Mouse (Mus musculus) embryonic fibroblast, embryonic 13.5 days (primary cell): Measurements from ENCODE around the gene N4bp2l1. TPM values are rescaled to one million over a fixed set of nuclear protein-coding genes. Genes with fewer than 3 reads are reported as not detected.

ENCODE experiments used
- H3K27ac ChIP-seq: 2 replicates; pipeline ENCODE4 v1.5.1; 2012; ENCODE audit warnings: low read length, control low read depth, inconsistent platforms; ENCODE audit not compliant: insufficient read depth
- H3K4me1 ChIP-seq: 2 replicates; pipeline ENCODE4 v1.6.1; 2011; ENCODE audit warnings: low read length; ENCODE audit not compliant: control insufficient read depth, insufficient read depth
- H3K4me3 ChIP-seq: 2 replicates; pipeline ENCODE4 v1.5.1; 2011; ENCODE audit warnings: mild to moderate bottlenecking, control low read depth, low read length; ENCODE audit not compliant: insufficient read depth
- CTCF ChIP-seq: IDR thresholded peaks from 2 replicates; pipeline ENCODE4 v1.5.1; 2011; ENCODE audit warnings: mild to moderate bottlenecking, control low read depth, low read length, moderate library complexity, borderline replicate concordance; ENCODE audit not compliant: insufficient read depth
- POLR2A ChIP-seq: IDR thresholded peaks from 2 replicates; pipeline ENCODE4 v1.6.1; 2011; ENCODE audit warnings: low read depth, mild to moderate bottlenecking, control low read depth, low read length, moderate library complexity
- polyA plus RNA-seq: library from polyadenylated mRNA; stranded (reverse); fragments of >200 nt; gene quantifications from 2 replicates; pipeline ENCODE4 v1.2.4, GENCODE M21; 2011; ENCODE audit warnings: low read depth; ENCODE audit not compliant: missing spikeins, insufficient read length

The N4bp2l1 gene
- polyA plus RNA-seq, 1 experiment: 0.86 TPM

DNA sequence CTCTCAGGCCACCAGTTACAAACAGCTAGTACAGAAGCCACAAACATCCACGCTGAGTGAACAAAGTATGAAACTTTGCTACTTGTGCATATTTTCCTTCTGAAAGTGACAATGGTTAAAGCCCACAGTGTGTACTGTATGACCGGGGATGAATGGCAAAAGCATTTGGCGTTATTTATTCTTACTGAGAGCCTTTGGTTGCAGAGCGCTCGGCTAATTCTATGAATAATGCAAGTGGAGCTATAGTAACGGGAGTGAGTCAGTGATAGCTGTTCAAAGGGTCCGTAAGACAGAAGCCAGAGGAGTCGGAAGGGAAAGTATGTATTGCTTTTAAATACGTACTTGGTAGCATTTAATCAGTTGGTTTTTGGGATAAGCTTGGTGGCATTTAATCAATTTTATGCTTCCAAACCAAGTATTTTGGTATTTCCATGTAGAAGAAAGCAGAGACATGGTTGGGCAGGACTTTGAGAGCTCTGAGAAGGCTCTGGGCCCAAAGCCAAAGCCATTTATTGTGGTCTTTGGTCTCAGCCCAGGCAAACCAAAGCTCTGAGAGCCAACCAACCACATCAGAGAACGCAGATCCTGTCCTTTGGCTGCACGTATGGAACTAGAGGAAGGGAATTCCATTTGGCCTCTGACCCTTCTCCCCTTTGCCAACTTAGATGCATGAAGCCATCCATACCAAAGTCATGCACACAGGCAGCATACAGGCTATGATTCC is 26.3 kb downstream of the N4bp2l1 start:
- Histone ChIP-seq H3K4me3 (no peak overlapping the region), H3K4me1 (no peaks in the 10 kb centered on the region), H3K27ac (no peak overlapping the region)
- TF ChIP-seq CTCF: no peak
- TF ChIP-seq POLR2A: no peak

DNA sequence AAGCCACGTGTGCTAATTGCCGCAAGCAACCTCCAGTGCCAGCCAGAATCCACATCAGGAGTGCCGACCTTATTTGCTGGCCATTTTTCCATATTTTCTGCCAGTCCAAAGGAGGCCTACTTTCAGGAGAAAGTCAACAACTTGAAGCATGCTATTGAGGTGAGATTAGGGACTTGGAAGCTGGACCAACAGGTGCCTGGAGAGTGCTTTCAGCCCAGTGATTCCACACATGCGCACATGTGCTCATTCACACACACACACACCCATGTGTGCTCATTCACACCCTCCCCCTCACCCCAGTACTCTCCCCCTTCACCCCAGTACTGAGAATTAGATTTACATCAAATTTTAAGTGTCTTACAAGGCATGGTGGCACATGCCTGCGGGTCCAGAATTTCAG is 30.0 kb downstream of the N4bp2l1 start:
- TF ChIP-seq POLR2A (no peak), CTCF (no peak)
- H3K4me1 ChIP-seq: no peaks in the 10 kb centered on the region
- H3K4me3 ChIP-seq: no peak overlapping the region
- H3K27ac ChIP-seq: no peak overlapping the region

DNA sequence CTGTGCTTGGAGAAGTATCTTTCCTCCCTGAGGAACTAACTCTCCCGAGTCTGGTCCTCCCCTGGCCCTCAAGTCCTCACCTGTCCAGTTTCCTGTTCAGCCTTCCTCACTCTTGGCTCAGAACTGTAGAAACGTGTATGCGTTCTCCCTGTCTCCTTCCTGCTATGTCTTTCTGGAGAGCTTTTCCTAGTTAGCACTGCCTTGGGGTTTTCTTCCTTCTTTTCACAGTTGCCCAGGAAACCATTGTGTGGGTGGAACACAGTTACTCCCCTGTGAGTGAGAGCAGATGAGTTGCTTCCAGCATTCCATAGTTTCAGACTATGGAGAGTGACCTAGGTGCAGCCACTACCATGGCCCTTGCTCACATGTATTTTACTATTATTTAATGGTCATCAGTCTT is 30.8 kb downstream of the N4bp2l1 start:
- no peak overlapping the region for H3K27ac ChIP-seq
- H3K4me3 ChIP-seq: no peak overlapping the region
- no peaks in the 10 kb centered on the region for H3K4me1 ChIP-seq
- no peak for TF ChIP-seq POLR2A
- no peak for TF ChIP-seq CTCF

DNA sequence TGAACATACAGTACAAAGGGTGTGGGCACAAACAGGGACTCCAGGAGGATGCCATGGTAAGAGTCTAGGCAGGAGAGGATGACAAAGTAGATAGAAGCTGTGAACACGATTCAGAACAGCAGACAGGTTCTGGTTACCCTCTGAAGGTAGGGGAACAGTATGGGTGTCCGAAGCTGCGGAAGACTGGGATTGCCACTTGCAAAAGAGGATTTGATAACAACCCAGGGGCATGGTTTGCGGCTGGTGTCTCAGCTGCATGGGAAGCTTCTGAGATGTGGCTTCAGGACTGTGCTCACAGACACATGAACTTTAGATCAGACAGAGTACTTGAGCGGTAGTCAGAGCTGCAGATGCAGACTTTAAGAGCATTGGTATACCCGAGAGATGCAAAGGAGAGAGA is 32.6 kb downstream of the N4bp2l1 start:
- Histone ChIP-seq H3K4me1 (no peaks in the 10 kb centered on the region), H3K27ac (no peak overlapping the region), H3K4me3 (no peak overlapping the region)
- TF ChIP-seq POLR2A: no peak
- no peak for TF ChIP-seq CTCF

DNA sequence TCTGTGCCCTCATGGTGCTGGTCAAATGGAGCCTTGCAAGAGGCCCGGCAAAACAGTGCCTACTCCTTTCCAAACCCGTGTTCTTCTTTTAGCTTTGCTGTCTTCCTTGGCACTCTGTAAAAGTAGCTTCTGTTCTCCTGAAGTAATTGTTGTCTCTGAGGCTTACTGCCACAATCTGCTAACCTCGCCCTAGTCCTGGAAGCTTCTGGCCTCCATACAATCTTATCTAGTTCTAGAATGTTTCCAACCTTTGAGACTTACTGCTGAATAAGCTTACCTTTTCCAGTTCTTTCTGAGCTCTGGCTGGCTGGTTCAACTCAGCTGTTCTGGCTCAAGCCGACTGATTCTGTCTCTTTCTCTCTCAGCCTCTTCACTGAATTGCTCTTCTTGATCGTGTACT is 35.2 kb downstream of the N4bp2l1 start:
- no peaks in the 10 kb centered on the region for H3K4me1 ChIP-seq
- H3K4me3 ChIP-seq: no peak overlapping the region
- no peak overlapping the region for H3K27ac ChIP-seq
- TF ChIP-seq CTCF: no peak
- no peak for TF ChIP-seq POLR2A

DNA sequence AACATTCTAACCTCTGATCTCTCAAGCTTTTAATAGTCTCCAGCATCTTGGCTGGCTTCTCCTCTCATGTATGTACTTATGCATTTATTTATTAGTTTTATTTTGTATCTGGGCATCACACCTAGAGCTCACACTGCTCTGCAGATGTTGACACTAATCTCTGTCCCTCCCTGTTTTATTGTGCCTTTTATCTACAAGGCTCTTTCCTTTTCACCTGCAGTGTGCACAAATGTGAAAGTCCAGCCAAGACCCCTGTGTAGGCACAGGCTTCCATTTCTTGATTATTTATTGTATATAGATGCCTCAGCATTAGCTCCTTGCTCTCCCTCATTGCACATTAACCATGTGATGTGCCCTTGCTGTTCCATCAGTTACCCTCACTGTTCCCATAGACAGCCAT is 35.6 kb downstream of the N4bp2l1 start:
- Histone ChIP-seq H3K4me3 (no peak overlapping the region), H3K4me1 (no peaks in the 10 kb centered on the region), H3K27ac (no peak overlapping the region)
- TF ChIP-seq POLR2A (no peak), CTCF (no peak)

DNA sequence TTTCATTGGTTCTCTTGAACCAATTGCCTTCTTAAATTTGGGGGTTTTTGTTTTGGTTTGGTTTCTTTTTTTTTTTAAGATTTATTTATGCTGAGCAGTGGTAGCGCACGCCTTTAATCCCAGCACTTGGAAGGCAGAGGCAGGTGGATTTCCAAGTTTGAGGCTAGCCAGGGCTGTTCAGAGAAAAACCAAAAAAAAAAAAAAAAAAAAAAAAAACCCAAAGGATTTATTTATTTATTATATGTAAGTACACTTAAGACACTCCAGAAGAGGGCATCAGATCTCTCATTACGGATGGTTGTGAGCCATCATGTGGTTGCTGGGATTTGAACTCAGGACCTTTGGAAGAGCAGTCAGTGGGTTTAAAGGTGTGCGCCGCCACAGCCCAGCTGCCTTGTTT is 36.1 kb downstream of the N4bp2l1 start:
- no peak for TF ChIP-seq POLR2A
- no peak for TF ChIP-seq CTCF
- no peak overlapping the region for H3K4me3 ChIP-seq
- H3K27ac ChIP-seq: no peak overlapping the region
- no peaks in the 10 kb centered on the region for H3K4me1 ChIP-seq

DNA sequence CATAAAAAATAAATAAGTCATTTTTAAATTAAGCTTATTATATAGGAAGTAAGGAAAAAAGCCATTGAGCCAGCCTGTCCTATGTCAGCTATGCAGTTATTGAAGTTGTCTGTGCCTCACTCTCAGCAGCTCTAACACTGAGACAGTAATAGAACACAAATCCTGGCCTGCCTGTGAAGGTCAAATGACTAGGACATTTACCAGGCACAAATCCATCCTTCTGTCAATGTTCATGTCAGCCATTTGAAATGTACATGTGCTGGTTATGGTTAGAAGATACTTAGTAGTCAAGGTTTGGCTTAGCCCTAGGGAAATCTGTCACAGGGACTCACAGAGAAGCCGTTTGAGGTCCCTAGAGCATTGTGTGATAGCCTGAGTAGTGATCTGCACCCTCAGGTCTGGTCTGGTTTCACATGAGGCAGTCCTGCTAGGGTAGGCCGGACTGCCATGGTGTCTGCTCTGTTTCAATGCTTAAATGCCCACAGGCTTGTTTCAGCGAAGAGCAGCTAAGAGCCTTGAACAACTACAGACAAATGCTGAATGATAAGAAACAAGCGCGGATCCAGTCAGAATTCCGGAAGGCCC is 37.4 kb downstream of the N4bp2l1 start:
- Histone ChIP-seq H3K4me3 (no peak overlapping the region), H3K4me1 (no peaks in the 10 kb centered on the region), H3K27ac (no peak overlapping the region)
- no peak for TF ChIP-seq POLR2A
- TF ChIP-seq CTCF: no peak

DNA sequence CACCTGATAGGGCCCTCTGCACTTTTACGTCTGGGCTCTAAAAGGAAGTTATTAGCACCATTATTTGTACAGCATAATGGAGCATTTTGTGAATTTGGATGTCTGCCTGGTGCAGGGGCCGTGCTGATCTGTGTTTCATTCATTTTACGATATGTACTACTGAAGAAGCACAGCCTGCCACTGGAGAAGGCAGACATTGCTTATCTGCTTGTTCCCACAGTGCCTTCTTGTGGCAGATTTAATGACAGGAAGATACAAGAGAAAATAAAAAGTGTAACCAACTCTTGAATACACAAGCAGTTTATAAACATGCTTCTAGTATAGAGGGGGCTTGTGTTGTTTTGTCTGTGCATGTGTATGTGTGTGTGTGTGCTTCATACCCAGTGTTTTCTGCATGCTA is 45.4 kb downstream of the N4bp2l1 start:
- Histone ChIP-seq H3K27ac (no peak overlapping the region), H3K4me3 (no peak overlapping the region), H3K4me1 (no peaks in the 10 kb centered on the region)
- TF ChIP-seq CTCF: no peak
- no peak for TF ChIP-seq POLR2A

DNA sequence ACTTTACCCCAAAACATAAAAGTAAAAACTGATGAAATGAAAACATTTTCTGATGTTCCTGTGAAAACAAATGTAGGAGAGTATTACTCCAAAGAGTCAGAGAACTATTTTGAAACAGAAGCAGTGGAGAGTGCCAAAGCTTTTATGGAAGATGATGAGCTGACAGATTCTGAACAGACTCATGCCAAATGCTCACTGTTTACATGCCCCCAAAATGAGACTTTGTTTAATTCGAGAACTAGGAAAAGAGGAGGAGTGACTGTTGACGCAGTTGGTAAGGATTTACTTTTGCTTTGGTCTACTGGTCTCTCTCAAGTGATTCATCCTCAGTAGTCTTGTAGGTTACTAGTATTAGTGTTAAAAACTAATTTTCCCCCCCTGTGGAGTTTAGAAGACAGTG is 53.8 kb downstream of the N4bp2l1 start:
- no peak for TF ChIP-seq POLR2A
- no peak for TF ChIP-seq CTCF
- Histone ChIP-seq H3K4me3 (no peak overlapping the region), H3K4me1 (no peaks in the 10 kb centered on the region), H3K27ac (no peak overlapping the region)

DNA sequence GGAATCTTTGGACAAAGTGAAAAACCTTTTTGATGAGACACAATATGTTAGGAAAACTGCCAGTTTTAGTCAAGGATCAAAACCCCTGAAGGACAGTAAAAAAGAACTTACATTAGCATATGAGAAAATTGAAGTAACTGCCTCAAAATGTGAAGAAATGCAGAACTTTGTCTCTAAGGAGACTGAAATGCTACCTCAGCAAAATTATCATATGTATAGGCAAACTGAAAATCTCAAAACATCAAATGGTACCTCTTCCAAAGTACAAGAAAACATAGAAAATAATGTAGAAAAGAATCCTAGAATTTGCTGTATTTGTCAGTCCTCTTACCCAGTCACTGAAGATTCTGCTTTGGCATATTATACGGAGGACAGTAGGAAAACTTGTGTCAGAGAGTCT is 55.7 kb downstream of the N4bp2l1 start:
- Histone ChIP-seq H3K4me1 (no peaks in the 10 kb centered on the region), H3K27ac (no peak overlapping the region), H3K4me3 (no peak overlapping the region)
- no peak for TF ChIP-seq CTCF
- no peak for TF ChIP-seq POLR2A

DNA sequence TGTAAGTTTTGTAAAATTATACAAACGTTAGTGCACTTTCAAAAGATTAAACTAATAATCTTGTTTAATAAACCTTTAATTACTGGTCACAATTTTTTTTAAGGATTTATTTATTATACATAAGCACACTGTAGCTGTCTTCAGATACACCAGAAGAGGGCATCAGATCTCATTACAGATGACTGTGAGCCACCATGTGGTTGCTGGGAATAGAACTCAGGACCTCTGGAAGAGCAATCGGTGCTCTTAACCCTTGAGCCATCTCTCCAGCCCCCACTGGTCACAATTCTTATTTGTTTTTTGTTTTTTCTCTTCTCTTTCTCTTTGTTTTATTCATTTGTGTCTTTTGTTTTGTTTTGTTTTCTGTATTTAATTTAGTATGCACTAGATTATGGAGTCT is 71.7 kb downstream of the N4bp2l1 start:
- H3K4me3 ChIP-seq: no peak overlapping the region
- no peak overlapping the region for H3K27ac ChIP-seq
- TF ChIP-seq CTCF (no peak), POLR2A (no peak)
- no peaks in the 10 kb centered on the region; the same call in 1 of the 2 replicates for H3K4me1 ChIP-seq
